29 mouse cellular contexts compared by ENCODE assay signal in genomic region chr4:152143632-152144031, GRCm38 (mm10). TPM values are rescaled to one million over a fixed set of nuclear protein-coding genes. Genes with fewer than 3 reads are reported as not detected.
A peak's percentile ranks its signal among the peaks of the same experiment; 100 is the strongest.
DNase-seq lines count a peak whose midpoint lies in the region; ATAC-seq and TF ChIP-seq lines count a peak whose summit lies in the region.
"Had no signal": no experiment of that assay in that cellular context is flagged by ENCODE, and none has a peak within 500 bp of the region (broad histone marks: within the 10 kb centered on the region; RNA-seq: fewer than 3 reads in every experiment).

No protein-coding gene starts in this region.

- H3K79me2 ChIP-seq in heart, adult 2 months (replicated peaks; ENCODE audit: control insufficient read depth, insufficient read depth, low read length) = no peaks in the 10 kb centered on the region

- no peak for TF ChIP-seq EP300 in heart, adult 2 months (IDR thresholded peaks at IDR 0.05; ENCODE audit: insufficient read depth, low read depth, low read length)
- TF ChIP-seq EP300 in liver, postnatal 0 days (IDR thresholded peaks at IDR 0.05; ENCODE audit: low read depth) = no peak
- TF ChIP-seq EP300 in ES-Bruce4 (IDR thresholded peaks at IDR 0.05; ENCODE audit: insufficient read depth, low read depth, low read length) = no peak

- no peaks in the 10 kb centered on the region for H3K36me3 ChIP-seq in heart, adult 2 months (ENCODE audit: control insufficient read depth, insufficient read depth, low read length)
- H3K36me3 ChIP-seq in liver, postnatal 0 days (replicated peaks; ENCODE audit: insufficient read depth, low read length) = no peaks in the 10 kb centered on the region
- no peaks in the 10 kb centered on the region for H3K36me3 ChIP-seq in liver, embryonic 12.5 days
- no peaks in the 10 kb centered on the region for H3K36me3 ChIP-seq in ES-Bruce4 (ENCODE audit: control insufficient read depth, insufficient read depth, low read length, poor library complexity, severe bottlenecking)
- H3K36me3 ChIP-seq: embryonic facial prominence, embryonic 10.5 days; forebrain, embryonic 15.5 days; heart, embryonic 12.5 days; neural tube, embryonic 12.5 days had no signal

- intact Hi-C loops in heart, adult 2 months (cut with DNase I) = no loop called here

- H3K4me2 ChIP-seq in liver, postnatal 0 days (ENCODE audit: low read depth, low read length) = no peak overlapping the region
- H3K4me2 ChIP-seq in liver, embryonic 12.5 days = no peak overlapping the region
- H3K4me2 ChIP-seq: forebrain, embryonic 15.5 days; heart, embryonic 12.5 days; neural tube, embryonic 12.5 days had no signal

- no peak for ATAC-seq in liver, postnatal 0 days
- ATAC-seq in liver, embryonic 12.5 days = no peak
- no peak for ATAC-seq in activated CD4-positive, CD25-positive, alpha-beta regulatory T cell, adult 4 months
- ATAC-seq: forebrain, embryonic 15.5 days had no signal

- TF ChIP-seq POLR2A in heart, adult 2 months (IDR thresholded peaks at IDR 0.05; ENCODE audit: insufficient read depth, low read depth, low read length) = no peak
- no peak for TF ChIP-seq POLR2A in ES-Bruce4 (IDR thresholded peaks at IDR 0.05; ENCODE audit: insufficient read depth, low read length)
- TF ChIP-seq POLR2A in brain, embryonic 14.5 days (IDR thresholded peaks at IDR 0.05; ENCODE audit: borderline replicate concordance, extremely low read depth, insufficient read depth, insufficient read length, poor library complexity, severe bottlenecking) = no peak

- no peak overlapping the region for H3K4me3 ChIP-seq in heart, adult 2 months
- H3K4me3 ChIP-seq in liver, postnatal 0 days (ENCODE audit: low read depth, low read length) = no peak overlapping the region
- H3K4me3 ChIP-seq in liver, embryonic 12.5 days = no peak overlapping the region
- H3K4me3 ChIP-seq in ES-Bruce4 (ENCODE audit: low read depth, low read length) = no peak overlapping the region
- H3K4me3 ChIP-seq: embryonic facial prominence, embryonic 10.5 days; forebrain, embryonic 15.5 days; heart, embryonic 12.5 days; megakaryocyte, embryonic 14.5 days; neural tube, embryonic 12.5 days had no signal

- TF ChIP-seq CTCF in heart, adult 2 months (IDR thresholded peaks at IDR 0.05) = peak; percentile 11; the same call in 1 of the 2 replicates
- peak; percentile 34 for TF ChIP-seq CTCF in liver, postnatal 0 days (IDR thresholded peaks at IDR 0.05; ENCODE audit: low read depth)
- peak; percentile 47 for TF ChIP-seq CTCF in ES-Bruce4 (IDR thresholded peaks at IDR 0.05; ENCODE audit: low read depth, low read length)
- TF ChIP-seq CTCF in brain, embryonic 14.5 days (IDR thresholded peaks at IDR 0.05; ENCODE audit: borderline replicate concordance, extremely low read depth, insufficient read depth, insufficient read length) = peak; percentile 15; the same call in 1 of the 2 replicates

- no peaks in the 10 kb centered on the region for H3K9me3 ChIP-seq in liver, postnatal 0 days (ENCODE audit: low read length)
- H3K9me3 ChIP-seq in liver, embryonic 12.5 days (replicated peaks) = no peaks in the 10 kb centered on the region
- no peaks in the 10 kb centered on the region for H3K9me3 ChIP-seq in ES-Bruce4 (replicated peaks; ENCODE audit: control insufficient read depth, insufficient read depth, low read length, poor library complexity, severe bottlenecking)
- H3K9me3 ChIP-seq: embryonic facial prominence, embryonic 10.5 days; forebrain, embryonic 15.5 days; G1E; heart, embryonic 12.5 days; neural tube, embryonic 12.5 days had no signal

- H3K4me1 ChIP-seq in heart, adult 2 months (ENCODE audit: control insufficient read depth, insufficient read depth, low read length) = no peaks in the 10 kb centered on the region
- H3K4me1 ChIP-seq in liver, postnatal 0 days (ENCODE audit: insufficient read depth) = peaks cover 5% of the 10 kb centered on the region
- H3K4me1 ChIP-seq in liver, embryonic 12.5 days = peaks cover 14% of the 10 kb centered on the region
- no peaks in the 10 kb centered on the region for H3K4me1 ChIP-seq in ES-Bruce4 (ENCODE audit: control insufficient read depth, insufficient read depth, low read length)

- DNase-seq in heart, adult 2 months = no peak
- DNase-seq in heart, postnatal 4 days = no peak
- DNase-seq in liver, postnatal 0 days = no peak
- no peak for DNase-seq in brain, embryonic 14.5 days (ENCODE audit: low read depth)
- DNase-seq: adrenal gland, postnatal 25 days; cerebellum, adult 11 months; cerebellum, adult 9-11 months; gastrocnemius, postnatal 10 days; heart, adult 11 months; heart, postnatal 10 days; kidney, adult 2 months; kidney, postnatal 14 days; layer of hippocampus, postnatal 36 days; midbrain, embryonic 14.5 days; right cerebral cortex, postnatal 14 days; thymus, postnatal 36 days had no signal

- H3K27ac ChIP-seq in heart, adult 2 months = no peak overlapping the region
- H3K27ac ChIP-seq in liver, postnatal 0 days (ENCODE audit: low read depth) = no peak overlapping the region
- no peak overlapping the region for H3K27ac ChIP-seq in liver, embryonic 12.5 days
- no peak overlapping the region for H3K27ac ChIP-seq in ES-Bruce4 (ENCODE audit: insufficient read depth, low read length)
- H3K27ac ChIP-seq: embryonic facial prominence, embryonic 10.5 days; forebrain, embryonic 15.5 days; neural tube, embryonic 12.5 days had no signal

- H3K27me3 ChIP-seq in heart, adult 2 months (ENCODE audit: control insufficient read depth, insufficient read depth, low read length) = no peaks in the 10 kb centered on the region
- H3K27me3 ChIP-seq in liver, postnatal 0 days (ENCODE audit: insufficient read depth, low read length) = 0 out of 2 replicates have a peak, but pooled peaks cover 6% of the 10 kb centered on the region
- peaks cover 60% of the 10 kb centered on the region for H3K27me3 ChIP-seq in liver, embryonic 12.5 days (replicated peaks)
- no peaks in the 10 kb centered on the region for H3K27me3 ChIP-seq in ES-Bruce4 (ENCODE audit: control insufficient read depth, insufficient read depth, low read length, poor library complexity, severe bottlenecking)

- 44% methylated on average over 1 of the region's 1 CpGs for WGBS in heart, adult 2 months
- WGBS in liver, postnatal 0 days (ENCODE audit: insufficient replicate concordance) = 27% methylated on average over 1 of the region's 1 CpGs
- WGBS in liver, embryonic 12.5 days (ENCODE audit: insufficient replicate concordance) = 32% methylated on average over 1 of the region's 1 CpGs

- H3K9ac ChIP-seq in heart, adult 2 months (ENCODE audit: low read depth, low read length) = no peak overlapping the region
- no peak overlapping the region for H3K9ac ChIP-seq in liver, postnatal 0 days (replicated peaks)
- H3K9ac ChIP-seq in liver, embryonic 12.5 days = no peak overlapping the region
- no peak overlapping the region for H3K9ac ChIP-seq in ES-Bruce4 (ENCODE audit: low read depth, poor library complexity, severe bottlenecking)
- H3K9ac ChIP-seq: forebrain, embryonic 15.5 days; heart, embryonic 12.5 days; neural tube, embryonic 12.5 days had no signal

RNA-seq across cellular contexts. Expression of gene Espn, which starts 8.5 kb away (rescaled TPM):
- total RNA-seq in heart, adult 2 months (2021) = 1 to 10 TPM; 2.4 to 2.5 TPM
- 2.7 and 3.2 TPM in 2 replicates for polyA plus RNA-seq in heart, adult 2 months (2012; rRNA removed)
- total RNA-seq in heart, postnatal 4 days (2021) = 1 to 10 TPM; 1.5 to 1.8 TPM
- polyA plus RNA-seq in liver, postnatal 0 days (2015; fragmentation: Nextera tagmentation; extraction: Ambion mirVana) = 1.8 and 2.2 TPM in 2 replicates
- polyA plus RNA-seq in liver, embryonic 12.5 days (2016; fragmentation: Nextera tagmentation; extraction: Ambion mirVana) = 2.6 and 2.9 TPM in 2 replicates
- polyA plus RNA-seq in ES-Bruce4 (2011; ENCODE audit: insufficient read depth, insufficient read length, low read depth, missing spikeins) = 18.8 and 19.3 TPM in 2 replicates
- polyA plus RNA-seq in brain, embryonic 14.5 days (2012; rRNA removed) = 0.38 and 0.48 TPM in 2 replicates
- 1 to 10 TPM; 6.9 to 8.3 TPM for polyA plus RNA-seq in activated CD4-positive, CD25-positive, alpha-beta regulatory T cell, adult 4 months (2017; shearing (Covaris generic))
- polyA plus RNA-seq: midbrain, embryonic 14.5 days had no signal

RNA-seq across cellular contexts. Expression of gene Hes2, which starts 15.0 kb away (rescaled TPM):
- not detected for total RNA-seq in heart, adult 2 months (2021)
- not detected in 2 replicates for polyA plus RNA-seq in heart, adult 2 months (2012; rRNA removed)
- not detected for total RNA-seq in heart, postnatal 4 days (2021)
- not detected in 2 replicates for polyA plus RNA-seq in liver, postnatal 0 days (2015; fragmentation: Nextera tagmentation; extraction: Ambion mirVana)
- polyA plus RNA-seq in liver, embryonic 12.5 days (2016; fragmentation: Nextera tagmentation; extraction: Ambion mirVana) = 0.05 TPM in 1 of 2 replicates, not detected in the other
- 0.39 TPM in 1 of 2 replicates, not detected in the other for polyA plus RNA-seq in ES-Bruce4 (2011; ENCODE audit: insufficient read depth, insufficient read length, low read depth, missing spikeins)
- not detected in 2 replicates for polyA plus RNA-seq in brain, embryonic 14.5 days (2012; rRNA removed)
- polyA plus RNA-seq in activated CD4-positive, CD25-positive, alpha-beta regulatory T cell, adult 4 months (2017; shearing (Covaris generic)) = not detected
- total RNA-seq: adrenal gland, postnatal 25 days; gastrocnemius, postnatal 10 days; heart, postnatal 10 days; layer of hippocampus, adult 8-10 months; layer of hippocampus, postnatal 36 days; left cerebral cortex, postnatal 10 days had no signal
- polyA plus RNA-seq: cortical plate, adult 2 months; forebrain, embryonic 15.5 days; heart, embryonic 12.5 days; liver, embryonic 16.5 days; midbrain, embryonic 14.5 days had no signal

RNA-seq across cellular contexts. Expression of gene Tnfrsf25, which starts 27.9 kb away (rescaled TPM):
- total RNA-seq in heart, adult 2 months (2021) = 1 to 10 TPM; 1.4 to 2.4 TPM
- polyA plus RNA-seq in heart, adult 2 months (2012; rRNA removed) = 6.1 and 7.4 TPM in 2 replicates
- 1 to 10 TPM in 1 of 2 experiments, under 1 TPM in 1; 0.88 to 2.2 TPM for total RNA-seq in heart, postnatal 4 days (2021)
- polyA plus RNA-seq in liver, postnatal 0 days (2015; fragmentation: Nextera tagmentation; extraction: Ambion mirVana) = 0.15 TPM in 1 of 2 replicates, not detected in the other
- polyA plus RNA-seq in liver, embryonic 12.5 days (2016; fragmentation: Nextera tagmentation; extraction: Ambion mirVana) = 0.74 and 0.87 TPM in 2 replicates
- 1.5 and 2.0 TPM in 2 replicates for polyA plus RNA-seq in ES-Bruce4 (2011; ENCODE audit: insufficient read depth, insufficient read length, low read depth, missing spikeins)
- polyA plus RNA-seq in brain, embryonic 14.5 days (2012; rRNA removed) = 3.8 and 4.4 TPM in 2 replicates
- polyA plus RNA-seq in activated CD4-positive, CD25-positive, alpha-beta regulatory T cell, adult 4 months (2017; shearing (Covaris generic)) = 100 to 1,000 TPM; 132 to 150 TPM
- total RNA-seq: G1E had no signal
- polyA plus RNA-seq: G1E had no signal

RNA-seq across cellular contexts. Expression of gene Acot7, which starts 34.3 kb away (rescaled TPM):
- total RNA-seq in heart, adult 2 months (2021) = 10 to 100 TPM; 58.1 to 64.8 TPM
- polyA plus RNA-seq in heart, adult 2 months (2012; rRNA removed) = 51.7 and 65.0 TPM in 2 replicates
- 10 to 100 TPM; 54.3 to 58.4 TPM for total RNA-seq in heart, postnatal 4 days (2021)
- 10.7 and 12.0 TPM in 2 replicates for polyA plus RNA-seq in liver, postnatal 0 days (2015; fragmentation: Nextera tagmentation; extraction: Ambion mirVana)
- 33.0 and 36.2 TPM in 2 replicates for polyA plus RNA-seq in liver, embryonic 12.5 days (2016; fragmentation: Nextera tagmentation; extraction: Ambion mirVana)
- polyA plus RNA-seq in ES-Bruce4 (2011; ENCODE audit: insufficient read depth, insufficient read length, low read depth, missing spikeins) = 49.5 and 52.6 TPM in 2 replicates
- 178 and 244 TPM in 2 replicates for polyA plus RNA-seq in brain, embryonic 14.5 days (2012; rRNA removed)
- polyA plus RNA-seq in activated CD4-positive, CD25-positive, alpha-beta regulatory T cell, adult 4 months (2017; shearing (Covaris generic)) = 100 to 1,000 TPM; 134 to 172 TPM

Comparison
In these comparisons a context has a peak if more than half of its experiments do, and no peak if none do; other contexts are left out.
1. RNA of gene Tnfrsf25, which starts 27.9 kb away (polyA plus RNA-seq): 132 to 150 TPM in activated CD4-positive, CD25-positive, alpha-beta regulatory T cell, adult 4 months; 6.1 to 7.4 TPM in heart, adult 2 months, 3.8 to 4.4 TPM in brain, embryonic 14.5 days, 1.5 to 2.0 TPM in ES-Bruce4, 0.74 to 0.87 TPM in liver, embryonic 12.5 days and 0.15 TPM in liver, postnatal 0 days; every median in the first group is over 10 times any median in the second.
2. Peak in every context shown above with its lines, with median percentiles within 50 percentile points of each other: CTCF ChIP-seq.